Mouse (Mus musculus) megakaryocyte, adult 5-6 weeks (primary cell): ENCODE results near the gene Pcbp3. TPM values are rescaled to one million over a fixed set of nuclear protein-coding genes. Genes with fewer than 3 reads are reported as not detected.
"Not testable (repeated sequence)": the region's sequence is repeated elsewhere in the genome, so short reads cannot be mapped to it uniquely, and the experiment has no call there.

Experiments
- ATAC-seq: 2 replicates; pipeline ENCODE4 v1.8.0; 2016; ENCODE audit warnings: mild to moderate bottlenecking, inconsistent platforms; ENCODE audit not compliant: poor library complexity, severe bottlenecking
- total RNA-seq, 2 experiments: library from RNA; stranded (forward) in 1 of 2; stranded (reverse) in 1 of 2; fragments of 153-499, 151-499 nt in 1 of 2; fragments of 221-1000, 200-1000 nt in 1 of 2; gene quantifications; 2 replicates each; pipeline versions ENCODE4 v1.2.3 to v1.2.4; 2015 to 2017

The Pcbp3 gene
- total RNA-seq (2015) (4.4 and 5.7 TPM in 2 replicates), total RNA-seq (2017) (4.7 and 6.2 TPM in 2 replicates)

GRCm38 (mm10) chr10:76961790-76962489, at the start of gene Pcbp3:
Gene Pcbp3, minus strand, starts transcription at chr10:76961887.
- peak; percentile 97 for ATAC-seq

- no peak for ATAC-seq
Measured at GRCm38 (mm10) chr10:77008698-77009097, 47.0 kb upstream of the Pcbp3 start.

- no peak for ATAC-seq
Measured at GRCm38 (mm10) chr10:77008109-77008561, 46.4 kb upstream of the Pcbp3 start.

GRCm38 (mm10) chr10:77007433-77008108, 45.9 kb upstream of the Pcbp3 start:
- no peak for ATAC-seq

GRCm38 (mm10) chr10:77004936-77005335, 43.2 kb upstream of the Pcbp3 start:
- no peak for ATAC-seq

- ATAC-seq = no peak
Measured at GRCm38 (mm10) chr10:76997759-76998513, 36.2 kb upstream of the Pcbp3 start.

DNA sequence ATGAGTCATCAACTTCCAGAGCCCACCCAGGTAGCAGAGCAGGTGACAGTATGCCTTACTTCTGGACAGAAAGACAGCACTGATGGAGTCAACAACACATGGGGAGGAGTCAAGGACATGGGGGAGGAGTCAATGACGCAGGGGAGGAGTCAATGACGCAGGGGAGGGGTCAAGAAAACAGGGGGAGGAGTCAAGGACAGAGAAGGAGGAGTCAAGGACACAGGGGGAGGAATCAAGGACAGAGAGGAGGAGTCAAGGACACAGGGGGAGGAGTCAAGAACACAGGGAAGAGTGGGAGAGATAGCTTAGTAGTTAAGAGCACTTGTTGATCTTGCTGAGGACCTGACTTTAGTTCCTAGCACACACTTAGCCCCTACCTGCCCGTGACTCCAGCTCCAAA, 30.8 kb upstream of the Pcbp3 start:
- ATAC-seq = no peak; the same call in 1 of the 2 replicates

GRCm38 (mm10) chr10:76988586-76988985, 26.9 kb upstream of the Pcbp3 start:
- no peak for ATAC-seq

- ATAC-seq = no peak
Measured at GRCm38 (mm10) chr10:76978042-76978441, 16.4 kb upstream of the Pcbp3 start.

GRCm38 (mm10) chr10:76976699-76977098, 15.0 kb upstream of the Pcbp3 start:
- ATAC-seq = no peak

DNA sequence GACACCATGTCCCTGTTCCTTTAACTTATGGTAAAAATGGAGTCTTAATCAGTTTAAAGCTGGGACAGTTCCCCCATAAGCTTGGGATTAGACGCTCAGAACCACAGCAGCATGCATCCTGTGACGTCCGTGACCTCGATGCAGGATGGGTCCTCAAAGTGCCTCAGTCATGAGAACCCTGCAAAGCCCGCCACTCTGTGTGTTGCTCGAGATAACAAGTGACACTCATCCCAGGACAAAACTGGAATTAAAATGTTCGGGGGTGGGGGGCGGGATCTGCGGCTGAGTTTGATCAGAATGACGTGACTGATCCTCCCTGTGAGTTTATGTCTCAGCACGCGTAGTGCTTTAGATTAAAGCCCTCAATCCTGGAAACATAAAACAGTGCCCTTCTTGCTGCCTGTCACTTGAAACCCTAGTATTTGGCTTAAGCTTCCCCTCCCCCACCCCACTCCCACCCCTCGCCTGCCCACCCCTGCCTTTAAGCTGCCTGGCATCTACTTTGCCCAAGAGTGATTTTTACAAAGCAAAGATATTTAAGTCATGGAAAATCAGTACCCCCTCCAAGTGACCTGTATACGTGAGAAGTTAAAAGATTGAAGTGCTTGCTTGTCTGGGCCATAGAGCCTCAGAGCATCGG, 12.2 kb upstream of the Pcbp3 start:
- ATAC-seq = no peak

- not testable (repeated sequence) for ATAC-seq
Measured at GRCm38 (mm10) chr10:76972318-76972717, 10.6 kb upstream of the Pcbp3 start.

GRCm38 (mm10) chr10:76970974-76971373, 9.3 kb upstream of the Pcbp3 start:
- ATAC-seq = no peak

- ATAC-seq = no peak
Measured at GRCm38 (mm10) chr10:76964436-76964835, 2.7 kb upstream of the Pcbp3 start.

DNA sequence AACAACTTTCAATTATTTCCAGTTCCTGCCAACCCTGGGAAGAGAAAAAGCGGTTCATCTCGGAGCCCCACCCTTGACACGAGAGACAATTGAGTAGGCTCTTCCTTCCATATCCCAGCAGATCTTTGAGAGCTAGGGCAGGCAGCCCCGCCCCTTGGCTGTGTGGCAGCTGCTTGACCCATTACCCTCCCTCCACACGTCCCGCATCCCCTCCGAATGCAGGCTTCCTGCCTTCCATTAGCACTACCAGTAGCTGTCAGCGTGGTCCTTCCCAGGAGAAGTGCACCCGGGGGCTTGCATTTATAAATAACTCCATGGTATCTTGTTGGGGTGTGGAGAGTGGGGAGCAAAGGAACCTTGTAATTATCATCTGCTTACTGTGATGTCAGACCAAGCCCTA, 2.3 kb upstream of the Pcbp3 start:
- no peak for ATAC-seq

- no peak for ATAC-seq
Measured at GRCm38 (mm10) chr10:76961156-76961555, 531 bp downstream of the Pcbp3 start.

GRCm38 (mm10) chr10:76958201-76958600, 3.5 kb downstream of the Pcbp3 start:
- no peak for ATAC-seq

DNA sequence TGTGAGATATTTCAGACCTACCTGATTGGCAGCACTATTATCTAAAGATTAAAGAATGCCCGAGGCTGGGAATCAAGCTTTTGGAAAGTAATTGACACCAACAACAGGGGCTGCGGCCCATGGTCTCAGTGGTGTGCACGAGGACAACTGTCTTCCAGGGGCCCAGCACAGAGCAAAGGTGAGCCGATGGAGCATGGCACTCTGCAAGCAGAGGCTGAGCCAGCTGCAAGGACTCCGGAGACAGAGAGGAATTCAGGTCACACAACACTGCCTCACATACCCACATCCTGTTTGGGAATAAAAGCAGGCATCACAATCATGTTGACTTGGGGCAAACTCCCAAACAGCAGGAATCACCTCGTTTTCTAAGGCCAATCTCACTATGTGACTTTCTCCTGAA, 5.5 kb downstream of the Pcbp3 start:
- no peak for ATAC-seq

- ATAC-seq = no peak
Measured at GRCm38 (mm10) chr10:76941038-76941437, 20.6 kb downstream of the Pcbp3 start.

GRCm38 (mm10) chr10:76936827-76937226, 24.9 kb downstream of the Pcbp3 start:
- no peak for ATAC-seq

DNA sequence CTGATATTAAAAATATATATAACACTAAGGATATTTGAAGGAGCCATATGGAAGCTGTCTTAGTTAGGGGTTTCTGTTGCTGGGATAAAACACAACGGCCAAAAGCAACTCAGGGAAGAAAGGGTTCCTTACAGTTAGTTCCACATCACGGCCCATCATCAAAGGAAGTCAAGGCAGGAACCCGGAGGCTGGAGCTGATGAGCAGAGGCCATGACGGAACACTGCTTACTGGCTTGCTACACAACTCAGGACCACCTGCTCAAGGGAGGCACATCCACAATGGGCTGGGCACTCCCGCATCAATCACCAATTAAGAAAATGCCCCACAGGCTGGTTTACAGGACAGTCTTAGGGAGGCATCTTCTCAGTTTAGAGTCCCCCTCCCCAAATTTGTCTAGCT, 26.9 kb downstream of the Pcbp3 start:
- no peak for ATAC-seq
